Mouse (Mus musculus): ENCODE measurements around the gene Cdh6. TPM values are rescaled to one million over a fixed set of nuclear protein-coding genes. Genes with fewer than 3 reads are reported as not detected.

The Cdh6 gene
- polyA plus RNA-seq, 1 experiment from 2014 or later = 31.2 TPM

DNA sequence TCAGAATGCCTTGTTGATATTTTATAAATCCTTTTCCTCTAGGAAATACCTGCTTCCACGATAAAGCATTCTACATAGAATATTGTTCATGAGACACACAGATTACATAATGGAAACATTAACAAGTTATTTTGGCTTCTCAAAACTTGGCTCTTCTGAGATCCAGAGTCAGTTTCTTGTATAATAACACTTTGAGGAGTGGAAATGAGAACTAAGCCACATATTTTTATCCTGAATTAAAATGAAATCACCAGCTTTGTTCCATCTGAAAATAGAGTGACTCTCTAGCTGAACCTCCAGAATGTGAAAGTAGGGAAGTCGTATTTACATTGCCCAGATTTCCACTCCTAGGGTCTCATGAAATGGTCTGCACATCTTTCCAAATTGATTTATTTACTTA is 142.8 kb downstream of the Cdh6 start:
- H3K9me3 ChIP-seq (replicated peaks) = no peaks in the 10 kb centered on the region
- H3K4me2 ChIP-seq = no peak overlapping the region
- no peaks in the 10 kb centered on the region for H3K36me3 ChIP-seq
- no peak overlapping the region for H3K27ac ChIP-seq
- H3K9ac ChIP-seq = no peak overlapping the region
- peaks cover 3% of the 10 kb centered on the region; the same call in 1 of the 2 replicates for H3K4me1 ChIP-seq
- ATAC-seq (replicated peaks; ENCODE audit: low FRiP score) = no peak
- no peaks in the 10 kb centered on the region for H3K27me3 ChIP-seq
- 73% methylated on average over 2 of the region's 2 CpGs for WGBS
- H3K4me3 ChIP-seq (replicated peaks) = no peak overlapping the region

DNA sequence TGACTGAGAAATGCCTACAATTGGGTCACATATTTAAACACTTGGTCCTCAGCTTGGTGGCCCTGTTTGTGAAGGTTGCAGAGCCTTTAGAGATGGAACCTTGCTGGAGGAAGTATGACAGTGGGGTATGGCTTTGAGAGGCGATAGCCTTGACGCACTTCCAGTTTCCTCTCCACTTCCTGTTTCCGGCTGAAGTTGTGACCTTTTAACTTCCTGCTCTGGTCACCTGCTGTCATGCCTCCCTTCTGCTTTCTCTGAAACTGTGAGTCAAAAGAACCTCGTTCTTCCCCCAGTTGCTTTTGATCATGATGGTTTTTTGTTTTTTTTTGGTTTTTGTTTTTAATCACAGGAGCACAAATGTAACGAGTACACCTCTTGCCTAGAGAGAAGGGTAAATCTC is 146.0 kb downstream of the Cdh6 start:
- no peak for ATAC-seq (replicated peaks; ENCODE audit: low FRiP score)
- 58% methylated on average over 5 of the region's 5 CpGs for WGBS
- Histone ChIP-seq H3K4me1 (peaks cover 3% of the 10 kb centered on the region; the same call in 1 of the 2 replicates), H3K36me3 (no peaks in the 10 kb centered on the region), H3K9ac (no peak overlapping the region), H3K4me2 (no peak overlapping the region), H3K9me3 (replicated peaks) (no peaks in the 10 kb centered on the region), H3K27me3 (no peaks in the 10 kb centered on the region), H3K4me3 (replicated peaks) (no peak overlapping the region), H3K27ac (no peak overlapping the region)

DNA sequence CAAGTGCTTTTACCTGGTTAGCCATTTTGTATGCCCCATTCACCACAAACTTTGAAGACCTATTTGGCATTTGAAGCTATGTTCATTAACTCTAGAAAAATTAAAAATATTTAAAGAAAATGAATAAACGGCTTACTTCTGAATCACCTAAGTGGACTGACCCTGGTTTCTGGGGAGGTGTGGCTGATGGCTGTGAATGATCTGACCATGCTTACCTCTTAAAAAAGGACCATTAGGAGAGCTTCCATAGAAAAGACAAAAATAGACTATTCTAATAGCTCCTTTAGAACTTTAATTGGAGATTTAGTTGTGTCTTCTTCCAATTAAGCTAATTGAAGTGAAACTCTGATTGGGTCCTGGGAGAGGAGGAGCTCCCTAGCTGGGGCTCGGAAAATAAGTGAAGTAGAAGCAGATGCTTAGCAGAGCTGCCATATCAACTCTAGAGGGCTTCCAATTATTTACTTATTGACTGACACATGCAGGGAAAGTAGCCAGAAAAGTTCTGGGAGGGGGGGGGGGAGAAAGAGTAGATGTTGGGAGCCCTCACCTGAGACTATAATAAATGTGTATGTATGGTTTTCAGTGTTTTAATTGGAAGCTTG is 156.6 kb downstream of the Cdh6 start:
- H3K4me3 ChIP-seq (replicated peaks) = no peak overlapping the region
- H3K27me3 ChIP-seq = no peaks in the 10 kb centered on the region
- no peak for ATAC-seq (replicated peaks; ENCODE audit: low FRiP score)
- no peaks in the 10 kb centered on the region for H3K9me3 ChIP-seq (replicated peaks)
- no peaks in the 10 kb centered on the region for H3K4me1 ChIP-seq
- 85% methylated on average over 2 of the region's 2 CpGs for WGBS
- H3K4me2 ChIP-seq = no peak overlapping the region
- no peak overlapping the region for H3K9ac ChIP-seq
- H3K27ac ChIP-seq = no peak overlapping the region
- no peaks in the 10 kb centered on the region for H3K36me3 ChIP-seq

DNA sequence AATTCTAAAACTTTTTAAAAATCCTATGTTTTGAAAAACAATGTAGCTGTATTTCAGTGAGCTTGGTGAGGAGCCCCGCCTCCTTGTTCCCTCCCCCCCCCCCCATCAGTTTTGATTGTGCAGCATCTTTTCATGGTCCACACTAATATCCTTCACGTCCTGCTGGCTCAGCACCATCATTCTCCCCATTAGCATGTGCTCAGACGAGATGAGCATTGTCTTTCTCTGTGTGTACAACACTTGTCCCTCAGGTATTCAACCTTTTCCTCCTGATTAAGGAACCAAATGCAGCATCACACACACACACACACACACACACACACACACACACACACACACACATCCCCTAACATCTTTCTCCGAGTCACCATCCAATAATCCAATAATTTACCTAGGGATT is 164.7 kb downstream of the Cdh6 start:
- Histone ChIP-seq H3K9ac (no peak overlapping the region), H3K9me3 (replicated peaks) (no peaks in the 10 kb centered on the region), H3K27ac (no peak overlapping the region), H3K4me2 (no peak overlapping the region), H3K4me3 (replicated peaks) (no peak overlapping the region), H3K36me3 (no peaks in the 10 kb centered on the region), H3K4me1 (no peaks in the 10 kb centered on the region), H3K27me3 (no peaks in the 10 kb centered on the region)
- ATAC-seq (replicated peaks; ENCODE audit: low FRiP score) = no peak
- WGBS = 79% methylated on average over 4 of the region's 4 CpGs

DNA sequence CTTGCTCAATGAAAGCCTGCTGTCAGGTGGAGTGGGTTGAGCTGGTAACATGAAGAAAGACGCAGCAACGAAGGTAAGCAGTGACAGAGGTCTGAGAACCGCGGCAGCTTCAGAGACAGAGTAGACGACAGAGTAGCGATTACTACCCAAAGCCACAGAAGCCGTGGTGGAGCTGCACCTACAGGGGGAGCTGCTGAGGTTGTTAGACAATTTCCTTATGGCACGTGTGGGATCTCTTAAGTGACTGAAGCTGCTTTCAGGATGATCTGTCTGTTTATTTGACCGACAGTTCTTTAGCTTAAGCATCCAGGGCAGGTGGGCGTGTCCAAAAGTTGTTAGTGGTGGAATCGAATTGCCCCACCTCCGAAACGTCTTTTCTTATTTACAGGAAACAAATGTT is 167.5 kb downstream of the Cdh6 start:
- Histone ChIP-seq H3K36me3 (no peaks in the 10 kb centered on the region), H3K9me3 (replicated peaks) (no peaks in the 10 kb centered on the region), H3K27ac (no peak overlapping the region), H3K4me2 (no peak overlapping the region), H3K27me3 (no peaks in the 10 kb centered on the region), H3K4me1 (no peaks in the 10 kb centered on the region), H3K9ac (no peak overlapping the region), H3K4me3 (replicated peaks) (no peak overlapping the region)
- ATAC-seq (replicated peaks; ENCODE audit: low FRiP score) = no peak
- WGBS = 80% methylated on average over 13 of the region's 13 CpGs

DNA sequence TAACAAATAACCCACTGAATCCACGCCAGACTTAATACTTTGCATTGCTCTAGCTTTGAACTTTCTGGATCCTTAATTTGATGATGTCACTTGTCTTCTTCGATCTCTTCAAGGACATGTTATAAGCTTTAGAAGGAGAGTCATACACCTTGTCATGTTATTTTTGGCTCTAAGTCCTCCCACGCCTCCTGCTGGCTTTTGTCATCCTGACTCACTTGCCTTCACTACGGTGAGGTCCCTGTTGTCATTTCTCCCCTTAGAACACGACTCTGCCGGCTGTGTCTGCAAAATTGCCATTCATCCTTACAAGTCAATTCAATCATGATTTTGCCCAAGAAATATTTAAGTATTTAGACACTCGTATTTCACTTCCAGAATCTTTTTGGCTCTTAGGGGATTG is 171.9 kb downstream of the Cdh6 start:
- no peak for ATAC-seq (replicated peaks; ENCODE audit: low FRiP score)
- Histone ChIP-seq H3K36me3 (no peaks in the 10 kb centered on the region), H3K27ac (no peak overlapping the region), H3K27me3 (no peaks in the 10 kb centered on the region), H3K4me3 (replicated peaks) (no peak overlapping the region), H3K4me2 (no peak overlapping the region), H3K9me3 (replicated peaks) (no peaks in the 10 kb centered on the region), H3K4me1 (no peaks in the 10 kb centered on the region), H3K9ac (no peak overlapping the region)
- 50% methylated on average over 7 of the region's 7 CpGs for WGBS

DNA sequence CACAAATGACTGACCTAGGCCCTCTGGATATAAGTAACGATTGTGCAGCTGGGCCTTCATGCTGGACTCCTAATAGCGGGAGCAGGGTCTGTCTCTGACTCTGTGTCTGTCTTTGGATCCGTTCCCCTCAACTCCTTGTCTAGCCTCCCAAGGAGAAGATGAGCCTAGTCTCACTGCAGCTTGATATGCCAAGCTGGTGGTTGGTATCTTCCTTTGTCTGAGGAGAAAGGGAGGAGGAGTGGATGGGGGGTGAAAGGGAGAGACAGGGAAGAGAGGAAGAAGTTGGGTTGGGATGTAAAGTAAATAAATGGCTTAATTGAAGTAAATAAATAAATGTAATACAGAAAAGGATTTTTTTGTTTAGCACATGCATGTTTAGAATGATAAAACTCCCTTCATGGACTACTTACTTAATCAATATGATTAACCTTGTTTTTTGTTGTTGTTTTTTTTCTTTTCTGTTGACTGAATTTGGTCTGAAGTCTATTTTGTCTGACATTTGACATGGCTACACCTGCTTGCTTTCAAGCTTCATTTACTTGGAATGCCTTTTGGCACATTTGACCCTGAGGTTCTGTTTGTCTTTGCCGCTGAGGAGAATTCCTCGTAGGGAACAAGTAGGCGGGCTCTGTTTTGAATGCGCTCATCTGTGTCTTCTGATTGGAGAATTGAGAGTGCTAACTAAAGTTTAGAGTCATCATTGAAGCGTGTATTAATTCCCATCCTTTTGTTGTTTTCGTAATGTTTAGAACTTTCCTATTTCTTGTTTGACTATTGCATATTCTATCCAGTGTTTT is 178.7 kb downstream of the Cdh6 start:
- H3K4me1 ChIP-seq = no peaks in the 10 kb centered on the region
- no peaks in the 10 kb centered on the region for H3K9me3 ChIP-seq (replicated peaks)
- ATAC-seq (replicated peaks; ENCODE audit: low FRiP score) = peak; percentile 71
- H3K4me2 ChIP-seq = no peak overlapping the region
- 0 out of 2 replicates have a peak overlapping the region, but pooled peaks have one; percentile 7 for H3K27ac ChIP-seq
- no peaks in the 10 kb centered on the region for H3K36me3 ChIP-seq
- H3K9ac ChIP-seq = no peak overlapping the region
- 48% methylated on average over 9 of the region's 9 CpGs for WGBS
- H3K4me3 ChIP-seq (replicated peaks) = no peak overlapping the region
- H3K27me3 ChIP-seq = no peaks in the 10 kb centered on the region

All from kidney, embryonic 15.5 days (tissue).